Mouse (Mus musculus): Measurements from ENCODE around the gene Zmiz1.

Gene Zmiz1

DNA sequence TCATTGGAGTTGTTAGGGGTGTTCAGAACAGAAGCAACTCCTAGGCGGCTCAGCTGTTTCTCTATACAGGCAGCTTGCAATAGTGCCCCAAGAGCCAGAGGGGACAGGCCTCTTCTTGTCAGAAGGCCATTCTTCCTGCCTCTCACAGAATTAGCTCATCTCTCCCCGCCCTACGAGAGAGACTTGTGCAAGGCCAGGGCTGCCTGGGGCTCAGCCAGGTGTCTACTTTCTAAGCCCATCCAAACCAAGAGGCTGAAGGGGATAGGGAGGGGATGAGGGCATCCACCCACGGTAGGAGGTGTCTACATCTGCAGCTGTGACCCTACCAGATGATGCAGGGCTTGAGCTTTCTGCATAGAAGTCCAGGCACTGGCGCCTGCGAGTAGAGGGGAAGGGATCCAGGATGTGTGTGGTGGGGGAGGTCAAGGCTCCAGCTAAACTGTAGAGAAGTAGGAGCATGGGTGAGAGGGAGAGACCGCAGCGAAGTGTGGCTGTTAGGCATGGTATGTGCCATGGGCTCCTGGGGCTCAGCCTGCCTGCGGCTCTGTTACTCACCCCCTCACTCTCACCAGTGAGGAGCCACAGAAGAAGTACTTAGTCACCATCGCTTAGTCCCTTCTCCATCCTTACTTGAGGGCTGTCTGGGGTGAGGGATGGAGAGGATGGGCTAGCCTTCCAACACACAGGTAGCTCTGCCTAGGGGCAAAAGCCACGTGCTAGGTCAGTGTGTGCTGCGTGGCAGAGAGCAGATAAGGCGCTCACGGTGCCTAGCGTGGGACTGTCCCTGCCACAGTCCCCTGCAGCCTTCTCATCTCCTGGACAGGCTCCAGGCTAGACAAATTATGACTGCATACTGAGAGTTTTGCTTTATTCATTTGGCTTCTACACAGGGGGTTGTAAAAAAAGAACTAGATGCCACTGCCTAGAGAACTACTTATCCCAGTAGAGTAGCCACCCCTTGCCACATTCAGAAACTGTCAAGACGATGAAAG, 130.3 kb downstream of the Zmiz1 start:
- peak in 1 of 2 experiments; percentile 69 for DNase-seq (ENCODE audit: low spot score in 2 of 2)

DNA sequence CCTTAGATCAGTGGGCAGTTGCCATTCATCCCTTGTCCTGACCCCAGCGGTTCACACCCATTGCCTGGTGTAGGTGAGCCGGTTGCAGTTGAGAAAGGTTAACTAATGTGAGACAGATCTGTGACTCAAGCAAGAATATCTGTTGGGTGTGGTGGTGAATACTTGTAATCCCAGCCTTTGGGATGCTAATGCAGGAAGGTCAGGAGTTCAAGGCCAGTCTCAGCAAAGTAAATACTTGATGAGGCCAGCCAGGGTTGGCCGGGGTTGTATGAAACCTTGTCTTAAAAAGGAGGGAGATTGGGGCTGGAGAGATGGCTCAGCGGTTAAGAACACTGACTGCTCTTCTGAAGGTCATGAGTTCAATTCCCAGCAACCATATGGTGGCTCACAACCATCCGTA, 132.0 kb downstream of the Zmiz1 start:
- no peak for DNase-seq (ENCODE audit: low spot score in 2 of 2)

DNA sequence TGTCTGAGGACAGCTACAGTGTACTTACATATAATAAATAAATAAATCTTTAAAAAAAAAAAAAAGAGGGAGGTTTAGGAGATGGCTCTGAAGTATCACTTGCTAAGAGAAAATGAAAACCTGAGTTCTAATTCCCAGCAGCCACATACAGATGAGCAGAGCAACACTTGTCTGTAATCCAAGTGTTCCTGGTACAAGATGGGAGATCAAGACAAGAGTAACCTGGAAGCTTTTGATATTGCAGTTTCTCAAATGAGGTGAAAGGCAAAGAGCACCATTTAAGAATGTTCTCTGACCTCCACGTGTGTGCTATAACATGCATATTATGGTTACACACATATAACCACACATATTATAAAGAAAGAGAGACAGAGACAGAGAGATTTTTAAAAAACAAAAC, 132.4 kb downstream of the Zmiz1 start:
- no peak for DNase-seq (ENCODE audit: low spot score in 2 of 2)

DNA sequence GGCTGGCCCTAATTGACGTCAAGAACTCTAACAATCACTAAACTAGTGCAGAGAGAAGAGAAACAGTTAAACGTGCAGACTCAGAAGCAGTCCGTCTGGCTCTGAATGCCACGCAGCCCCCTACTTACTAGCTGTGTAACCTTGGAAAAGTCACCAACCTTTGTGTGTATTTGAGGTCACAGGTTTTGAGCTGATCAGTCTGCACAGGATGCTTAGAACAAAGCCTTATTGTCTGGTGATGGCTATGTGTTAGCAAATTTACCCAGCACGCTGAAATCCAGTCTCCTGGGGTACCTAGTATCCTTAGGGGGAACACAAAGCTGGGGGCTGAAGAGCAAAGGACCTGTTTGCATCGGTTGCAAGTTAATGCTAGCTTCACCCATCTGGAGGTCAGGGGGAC, 133.5 kb downstream of the Zmiz1 start:
- no peak for DNase-seq (ENCODE audit: low spot score in 2 of 2)

DNA sequence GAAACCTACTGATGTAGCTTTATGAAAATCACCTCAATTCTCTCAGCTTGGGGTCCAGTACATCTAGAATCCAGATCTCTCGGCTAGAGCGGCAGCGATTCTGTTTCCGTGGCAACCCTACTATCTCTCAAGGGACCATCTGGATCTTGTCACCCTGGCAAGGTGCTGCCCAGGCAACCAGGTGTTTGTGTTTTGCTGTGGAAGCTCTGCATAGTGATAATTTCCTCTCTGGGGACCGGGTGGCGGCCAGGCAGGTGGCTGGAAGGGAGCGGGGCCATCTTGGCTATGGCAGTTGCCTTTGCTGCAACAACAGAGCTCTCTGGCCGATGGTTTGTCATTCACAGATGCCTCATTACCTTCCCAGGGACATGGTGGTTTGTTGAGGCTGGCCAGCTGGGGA, 134.9 kb downstream of the Zmiz1 start:
- no peak for DNase-seq (ENCODE audit: low spot score in 2 of 2)

DNA sequence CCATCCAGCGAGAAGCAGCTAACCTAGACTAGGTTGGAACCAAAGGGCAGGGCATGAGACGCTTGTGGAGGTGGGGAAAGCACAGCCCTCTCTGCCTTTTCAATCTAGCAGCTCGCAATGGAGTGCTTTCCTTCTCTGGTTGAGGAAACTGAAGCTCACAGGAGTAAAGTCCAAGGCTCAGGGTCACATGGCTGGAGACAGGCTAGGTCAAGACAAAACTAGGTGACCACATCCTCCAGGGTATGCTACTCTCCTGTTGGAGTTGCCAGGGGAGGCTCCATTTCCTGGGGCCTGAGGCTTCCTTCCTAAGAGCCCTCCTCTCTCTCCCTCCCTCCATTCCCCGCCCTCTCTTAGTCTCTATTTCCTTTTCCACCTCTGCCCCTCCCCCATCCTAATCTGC, 135.6 kb downstream of the Zmiz1 start:
- DNase-seq (ENCODE audit: low spot score in 2 of 2): no peak

DNA sequence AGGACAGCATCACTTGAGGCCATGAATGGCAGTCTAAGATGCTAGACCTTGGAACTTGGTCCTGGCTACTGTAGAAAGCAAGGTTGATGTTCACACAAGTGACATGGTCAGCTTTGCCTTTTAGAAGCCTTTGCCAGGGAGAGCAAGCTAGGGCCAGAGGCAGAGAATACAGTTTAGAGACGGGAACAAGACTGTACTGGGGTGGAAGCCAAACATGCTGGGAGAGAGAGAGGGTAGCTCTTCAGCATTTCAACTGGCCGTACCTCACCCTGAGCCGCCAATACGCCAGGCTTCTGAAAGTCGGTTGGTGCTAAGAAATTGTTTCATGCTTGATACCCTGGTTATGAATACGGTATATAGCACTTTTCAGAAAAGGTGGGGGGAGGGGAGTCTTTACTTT, 140.0 kb downstream of the Zmiz1 start:
- no peak for DNase-seq (ENCODE audit: low spot score in 2 of 2)

DNA sequence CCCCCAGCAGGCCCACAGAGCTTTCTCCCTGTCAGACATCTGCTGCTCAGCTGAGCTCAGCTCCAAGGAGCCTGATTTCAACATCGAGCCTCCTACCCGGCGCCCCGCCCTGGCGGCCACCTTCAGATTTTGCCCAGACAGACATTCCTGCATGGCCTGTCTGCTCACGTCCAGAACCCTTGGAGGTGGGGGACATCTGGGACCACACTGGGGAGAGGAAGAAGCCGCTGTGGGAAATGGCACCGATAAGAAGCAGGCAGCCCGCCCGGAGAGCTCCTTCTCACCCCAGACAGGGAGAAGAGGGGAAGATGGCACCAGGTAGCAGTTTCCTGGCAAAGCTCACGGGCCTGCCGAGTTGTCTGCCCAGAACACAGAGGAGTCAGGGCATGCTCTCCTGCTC, 140.9 kb downstream of the Zmiz1 start:
- peak; percentile 62 to 76 for DNase-seq (ENCODE audit: low spot score in 2 of 2)

DNA sequence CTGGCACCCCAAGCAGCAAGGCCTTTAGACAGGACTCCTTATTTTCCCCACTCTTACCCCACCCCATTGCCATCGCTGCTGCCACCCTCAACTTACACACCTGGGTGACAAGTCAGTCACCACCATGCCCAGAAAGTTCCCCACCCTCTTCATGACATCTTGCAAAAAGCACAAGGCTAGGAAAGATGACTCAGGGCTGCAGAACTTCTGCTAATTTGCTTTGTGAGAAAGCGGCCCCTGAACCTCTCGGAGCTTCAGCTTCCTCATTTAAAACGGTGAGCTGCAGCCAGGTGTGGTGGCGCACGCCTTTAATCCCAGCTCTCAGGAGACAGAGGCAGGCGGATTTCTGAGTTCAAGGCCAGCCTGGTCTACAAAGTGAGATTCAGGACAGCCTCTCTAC, 141.4 kb downstream of the Zmiz1 start:
- no peak for DNase-seq (ENCODE audit: low spot score in 2 of 2)

DNA sequence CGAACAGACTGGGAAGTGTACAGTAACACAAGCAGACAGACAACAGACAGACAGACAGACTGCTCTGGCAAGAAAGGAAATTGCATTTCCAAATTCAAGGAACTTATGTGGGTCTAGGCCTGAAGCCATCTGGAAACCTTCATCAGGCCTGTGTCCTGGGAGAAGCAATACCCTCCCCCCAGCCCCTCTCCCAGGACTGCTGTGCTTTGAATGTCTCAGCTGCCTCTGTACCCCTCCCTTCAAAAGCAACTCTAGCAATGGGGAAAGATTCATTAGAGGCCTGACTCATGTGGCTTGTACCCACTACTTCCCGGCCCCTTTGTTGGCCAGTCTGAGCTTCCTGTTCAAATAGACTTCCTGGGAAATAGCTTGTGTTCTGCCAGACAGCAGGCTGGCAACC, 142.0 kb downstream of the Zmiz1 start:
- no peak for DNase-seq (ENCODE audit: low spot score in 2 of 2)

DNA sequence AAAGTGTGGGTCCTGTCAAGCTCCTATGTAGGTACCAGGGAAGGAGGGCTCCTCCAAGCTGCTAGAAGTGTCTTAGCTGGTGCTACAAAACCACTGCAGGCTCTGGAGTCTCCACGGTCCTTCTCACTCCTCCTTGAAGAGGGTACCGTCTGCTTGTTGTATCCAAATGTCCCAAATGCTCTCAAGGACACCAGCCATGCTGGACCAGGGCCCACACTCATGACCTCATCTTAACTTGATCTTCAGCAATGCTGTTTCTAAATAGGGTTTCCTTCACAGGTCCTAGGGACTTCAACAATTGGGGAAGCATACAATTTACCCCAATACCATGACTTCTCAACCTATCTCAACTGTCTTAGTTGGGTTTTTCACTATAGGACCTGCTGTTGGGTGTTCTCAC, 143.0 kb downstream of the Zmiz1 start:
- no peak for DNase-seq (ENCODE audit: low spot score in 2 of 2)

DNA sequence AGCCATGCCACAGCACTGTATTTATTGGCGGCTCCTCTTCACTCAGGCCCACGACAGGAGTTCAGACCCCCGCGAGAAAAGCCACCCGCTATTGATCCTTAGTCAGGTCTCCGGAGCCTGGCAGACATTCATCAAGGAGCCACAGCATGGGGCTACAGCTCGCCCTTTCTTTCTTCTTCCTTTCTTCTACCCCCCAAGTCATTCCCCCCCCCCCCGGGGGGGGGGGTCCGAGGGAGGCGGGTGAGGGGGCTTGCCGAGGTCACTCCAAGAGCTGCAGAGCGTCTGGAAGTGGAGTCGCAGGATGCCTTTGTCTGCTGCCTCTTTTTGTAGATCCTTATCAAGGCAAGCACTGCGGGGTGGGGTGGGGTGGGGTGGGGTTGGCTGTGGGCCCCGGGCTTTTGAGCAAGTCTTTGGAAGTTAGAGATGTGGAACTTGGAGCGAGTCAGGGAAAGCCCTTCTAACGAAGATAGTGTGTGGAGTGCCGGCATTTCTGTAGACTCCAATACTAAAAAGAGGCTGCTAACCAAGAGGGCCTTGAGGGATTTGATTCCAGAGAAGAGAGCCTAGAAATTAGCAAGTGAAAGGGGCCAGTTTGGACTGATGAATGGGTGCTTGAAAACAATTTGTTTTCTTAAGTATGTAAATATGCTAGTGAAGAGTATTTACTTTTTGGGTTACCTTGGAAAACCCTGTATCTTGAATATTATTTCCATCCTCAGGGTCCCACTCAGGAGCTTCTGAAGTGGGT, 145.6 kb downstream of the Zmiz1 start:
- no peak for DNase-seq (ENCODE audit: low spot score in 2 of 2)

DNA sequence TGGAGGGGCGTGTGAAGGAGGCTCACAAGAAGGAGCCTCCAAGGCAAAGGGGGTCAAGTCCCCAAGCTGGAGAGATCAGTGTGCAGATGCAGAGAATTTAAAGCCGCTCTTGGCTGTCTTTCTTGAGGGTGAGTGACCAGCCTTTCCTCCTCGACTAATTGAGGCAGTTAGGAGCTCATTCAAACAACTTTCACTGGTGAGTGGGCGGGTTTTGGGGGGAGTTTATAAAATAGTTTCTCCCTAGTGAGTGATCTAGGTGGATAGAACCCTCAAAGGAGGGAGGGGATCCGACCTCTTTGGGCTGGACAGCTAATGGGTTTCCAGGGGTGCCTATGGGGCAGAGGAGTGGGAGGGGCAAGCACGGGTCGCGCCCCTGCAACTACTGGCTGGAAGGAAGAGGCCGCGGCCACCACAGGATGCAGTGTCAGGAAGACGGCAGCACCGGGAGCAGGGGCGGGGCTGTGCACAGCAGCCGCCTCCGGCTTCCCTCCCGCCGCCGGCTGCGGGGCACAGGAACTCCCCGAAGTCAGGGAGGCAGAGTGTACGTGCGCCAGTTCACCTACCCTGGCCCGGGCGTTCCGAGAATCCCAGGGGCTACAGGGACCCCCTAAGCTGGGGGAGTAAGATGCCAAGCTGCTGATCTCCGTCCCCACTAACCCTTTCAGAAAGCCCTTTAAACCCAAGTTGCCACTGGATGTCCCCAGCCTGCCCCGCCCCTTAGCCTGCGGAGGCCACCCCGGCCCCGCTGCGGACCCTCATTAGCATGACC, 147.6 kb downstream of the Zmiz1 start:
- peak in 1 of 2 experiments; percentile 57 for DNase-seq (ENCODE audit: low spot score in 2 of 2)

DNA sequence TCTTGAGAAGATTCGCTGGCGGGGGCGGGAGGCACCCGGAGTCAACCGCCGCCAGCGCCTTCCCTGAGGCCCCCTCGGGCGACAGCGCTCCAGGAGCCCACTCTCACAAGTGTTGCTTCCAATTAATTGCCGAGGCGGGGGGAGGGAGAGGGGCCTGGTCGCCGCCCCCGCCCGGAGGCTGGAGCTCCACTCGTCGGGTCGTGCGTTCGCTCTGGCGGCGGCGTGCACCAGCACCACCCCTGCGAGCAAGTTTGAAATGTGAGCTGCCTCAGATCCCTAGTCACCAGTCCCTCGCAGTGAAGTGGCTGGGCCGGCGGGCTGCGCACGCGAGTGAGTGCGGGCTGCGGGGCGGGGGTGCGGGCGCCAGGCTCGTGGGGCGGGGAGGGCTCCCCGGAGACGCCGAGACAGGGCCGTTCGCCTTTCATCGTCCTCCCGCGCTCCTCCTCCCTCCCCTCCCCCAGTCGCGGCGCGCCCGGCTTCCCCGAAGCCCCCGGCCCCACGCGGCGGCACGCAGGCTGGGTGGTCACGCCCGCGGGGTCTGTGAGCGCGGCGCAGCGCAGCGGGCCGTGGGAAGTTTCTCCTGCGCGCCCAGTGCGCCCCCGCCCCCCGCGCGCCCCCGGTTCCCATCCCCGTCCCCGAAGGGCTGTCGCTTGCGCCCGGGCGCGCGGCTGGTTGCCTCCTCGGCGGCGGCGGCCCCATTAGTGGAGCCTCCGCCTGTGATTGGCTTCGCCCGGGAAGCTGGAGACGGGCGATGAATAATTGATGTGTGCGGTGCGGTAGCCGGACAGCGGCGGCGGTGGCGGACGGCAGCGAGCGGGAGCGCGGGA, 148.4 kb downstream of the Zmiz1 start:
- no peak for DNase-seq (ENCODE audit: low spot score in 2 of 2)

DNA sequence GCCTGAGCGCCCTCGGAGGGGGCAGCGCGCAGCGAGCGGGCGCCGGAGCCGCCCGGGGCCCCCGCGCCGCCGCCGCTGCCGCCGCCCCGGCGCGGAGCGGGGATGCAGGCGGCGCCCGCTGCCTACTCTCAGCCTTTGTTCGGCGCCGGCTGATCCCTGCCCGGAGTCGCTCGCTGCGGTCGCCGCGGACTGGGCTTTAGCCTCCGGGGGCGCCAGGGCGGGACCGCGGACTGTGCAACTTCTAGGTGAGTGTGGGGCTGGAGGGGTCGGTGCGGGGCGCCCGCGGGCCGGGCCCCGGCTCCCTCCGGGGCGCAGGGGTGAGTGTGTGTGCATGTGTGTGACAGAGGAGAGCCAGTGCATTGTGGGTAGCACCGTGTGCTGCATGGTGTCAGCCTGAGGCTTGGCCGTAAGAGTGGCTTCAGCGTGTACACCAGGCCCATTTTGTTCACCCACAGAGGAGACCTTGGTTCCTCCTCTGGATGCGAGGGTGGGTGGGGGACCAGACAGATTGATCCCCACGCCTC, 149.0 kb downstream of the Zmiz1 start:
- DNase-seq (ENCODE audit: low spot score in 2 of 2): no peak

DNA sequence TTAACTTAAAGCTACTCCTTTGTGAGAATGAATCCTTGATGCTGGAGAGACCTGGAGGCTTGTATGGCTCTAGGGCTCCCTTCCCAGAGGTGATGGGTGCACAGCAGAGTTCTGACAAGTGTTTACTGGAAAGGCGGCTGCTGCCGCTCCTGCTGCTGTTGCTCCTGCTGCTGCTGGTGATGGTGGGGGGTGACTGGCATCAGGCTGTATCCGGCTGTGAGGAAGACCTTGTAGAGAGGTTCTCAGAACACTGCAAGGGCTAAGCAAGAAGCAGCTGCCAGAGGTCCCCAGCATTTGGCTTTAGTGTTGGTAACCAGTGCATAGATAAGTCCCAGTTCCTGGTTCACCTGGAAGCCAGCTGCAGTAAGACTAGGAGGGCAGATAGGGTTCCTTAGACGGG, 149.6 kb downstream of the Zmiz1 start:
- no peak for DNase-seq (ENCODE audit: low spot score in 2 of 2)

DNA sequence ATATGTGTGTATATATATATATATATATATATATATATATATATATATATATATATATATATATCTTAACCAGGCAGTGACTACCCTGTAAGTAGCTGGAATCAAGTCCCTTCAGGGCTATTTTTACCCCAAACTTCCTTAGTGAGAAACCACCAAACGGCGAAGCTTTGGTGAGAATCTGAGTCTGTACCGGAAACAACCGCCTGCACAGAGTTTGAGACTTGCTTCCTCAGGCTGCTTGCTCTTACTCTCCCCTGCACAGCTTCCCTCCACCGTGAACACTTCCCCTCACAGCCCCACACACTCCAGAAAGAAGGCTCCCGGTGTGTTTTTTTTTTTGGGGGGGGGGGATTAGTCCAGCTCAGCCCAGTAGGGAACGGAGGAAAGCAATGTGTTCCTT, 150.4 kb downstream of the Zmiz1 start:
- DNase-seq (ENCODE audit: low spot score in 2 of 2): no peak

DNA sequence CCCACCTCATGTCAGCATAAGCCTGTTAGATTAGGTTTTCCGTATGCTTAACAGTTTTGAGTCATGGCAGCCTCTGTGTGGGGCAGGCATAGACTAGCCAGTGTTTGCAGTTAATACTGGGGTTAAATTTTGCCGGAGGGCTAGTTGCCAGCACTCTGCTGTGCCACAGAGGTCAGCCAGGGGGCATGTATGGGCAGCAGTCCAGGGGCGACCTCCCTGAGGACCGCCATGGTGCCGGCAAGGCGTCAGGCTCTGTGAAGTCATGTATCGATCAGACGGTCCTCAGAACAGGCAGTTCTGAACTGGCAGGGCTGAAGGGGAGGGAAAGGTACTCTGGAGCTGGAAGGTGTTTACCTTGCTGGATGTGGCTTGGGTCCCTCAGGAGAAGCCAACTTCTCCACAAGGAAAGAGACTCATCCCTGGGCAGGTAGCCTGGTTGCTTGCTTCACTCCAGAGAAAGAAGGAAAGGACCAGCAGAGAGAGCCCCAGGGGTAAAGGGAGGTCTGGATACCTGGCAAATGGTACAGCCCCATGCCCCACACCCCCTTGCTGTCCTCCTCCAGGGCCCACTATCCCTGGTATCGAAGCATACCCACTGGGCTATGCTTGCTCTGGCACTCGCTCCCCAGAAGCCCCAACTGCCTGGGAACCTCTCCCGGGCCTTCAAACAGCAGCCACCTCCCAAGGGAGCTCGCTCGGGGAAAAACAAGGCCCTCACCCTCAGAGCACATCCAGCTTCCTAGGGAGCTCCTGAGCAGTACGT, 151.6 kb downstream of the Zmiz1 start:
- DNase-seq (ENCODE audit: low spot score in 2 of 2): no peak

DNA sequence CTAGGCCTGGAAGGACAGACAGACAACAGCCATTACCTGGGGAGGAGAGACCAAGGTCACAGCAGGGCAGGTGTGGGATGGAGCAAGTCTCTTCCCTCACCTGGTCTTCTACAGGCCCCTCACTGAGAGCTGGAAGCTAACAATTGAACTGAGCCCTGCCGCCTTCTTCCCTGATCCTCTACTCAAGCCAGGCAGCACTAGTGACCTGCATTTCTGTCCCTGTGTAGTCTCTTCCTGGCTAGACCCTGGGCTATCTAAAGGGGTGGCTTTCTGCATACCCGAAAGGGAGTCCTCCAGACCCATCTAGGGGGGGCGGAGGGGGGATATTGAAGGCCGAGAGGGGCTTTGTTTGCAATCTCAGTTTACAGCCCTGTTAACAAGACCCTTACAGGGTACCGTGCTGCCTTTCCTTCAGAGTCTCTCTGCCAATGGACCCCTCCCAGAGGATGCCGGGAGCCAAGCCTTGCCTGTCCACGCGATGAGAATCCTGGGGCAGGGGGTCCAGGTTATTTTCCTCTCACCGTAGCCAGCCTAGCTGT, 152.2 kb downstream of the Zmiz1 start:
- no peak for DNase-seq (ENCODE audit: low spot score in 2 of 2)

Measured in urinary bladder, postnatal 36 days (tissue).